Mouse (Mus musculus) embryonic fibroblast, embryonic 13.5 days (primary cell): ENCODE measurements at regions not wholly inside any gene's neighbourhood (a gene's known extent, or its start where the extent isn't known, plus 50 kb on each side); places are given as distances from the start of the nearest gene placed in this dataset.
A peak's percentile ranks its signal among the peaks of the same experiment; 100 is the strongest.

Experiments
- CTCF ChIP-seq: IDR thresholded peaks from 2 replicates; pipeline ENCODE4 v1.5.1; 2011; ENCODE audit warnings: mild to moderate bottlenecking, control low read depth, low read length, moderate library complexity, borderline replicate concordance; ENCODE audit not compliant: insufficient read depth
- POLR2A ChIP-seq: IDR thresholded peaks from 2 replicates; pipeline ENCODE4 v1.6.1; 2011; ENCODE audit warnings: low read depth, mild to moderate bottlenecking, control low read depth, low read length, moderate library complexity

DNA sequence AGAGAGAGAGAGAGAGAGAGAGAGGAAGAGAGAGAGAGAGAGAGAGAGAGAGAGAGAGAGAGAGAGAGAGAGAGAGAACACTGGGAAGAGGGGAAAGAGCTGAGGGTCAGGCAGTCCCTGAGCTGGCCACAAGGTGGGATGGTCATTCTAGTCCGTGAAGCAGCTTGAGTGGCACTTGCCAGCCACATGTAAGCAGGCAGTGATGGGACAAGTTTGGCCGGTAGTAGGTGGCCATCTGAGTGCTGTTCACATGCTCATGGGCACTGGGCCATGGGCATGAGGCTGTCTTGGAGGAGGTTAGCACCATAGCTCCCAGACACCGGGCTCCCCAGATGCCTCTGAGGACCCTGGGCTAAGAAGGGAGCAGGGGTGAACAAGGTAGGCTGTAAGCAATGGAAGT, 106.7 kb upstream of the Ctbp2 start:
- TF ChIP-seq CTCF (peak; percentile 41; the same call in 1 of the 2 replicates), POLR2A (no peak)
